8 mouse cellular contexts compared by ENCODE assay signal in the genomic region with DNA sequence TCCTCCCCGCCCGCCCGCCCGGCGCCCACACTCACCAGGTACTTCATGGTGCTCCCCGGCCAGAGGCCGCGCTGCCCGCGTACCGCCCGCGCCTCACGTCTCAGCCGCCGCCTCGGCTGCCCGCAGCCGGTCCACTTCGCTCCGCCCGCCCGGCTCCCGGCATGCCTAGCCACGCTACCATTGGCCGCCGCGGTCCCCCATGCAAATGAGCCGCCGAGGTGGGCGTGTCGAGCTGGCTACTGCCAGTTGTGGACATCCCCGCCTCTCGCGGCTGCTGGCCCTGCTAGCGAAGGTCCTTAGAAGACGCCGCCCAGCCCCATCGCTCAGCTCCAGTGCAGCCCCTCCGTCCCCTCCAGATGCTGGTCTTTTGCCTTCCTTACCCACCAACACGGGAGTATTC. TPM values are rescaled to one million over a fixed set of nuclear protein-coding genes. Genes with fewer than 3 reads are reported as not detected.
DNase-seq lines count a peak whose midpoint lies in the region; ATAC-seq and TF ChIP-seq lines count a peak whose summit lies in the region.

No protein-coding gene starts in this region.

- H3K4me3 ChIP-seq in embryonic facial prominence, embryonic 11.5 days (ENCODE audit: low read depth, low read length) = peak overlapping the region; percentile 81
- H3K4me3 ChIP-seq in intestine, postnatal 0 days (ENCODE audit: low read depth, low read length) = peak overlapping the region; percentile 73
- peak overlapping the region; percentile 74 for H3K4me3 ChIP-seq in midbrain, embryonic 11.5 days (ENCODE audit: low read depth, low read length)

- no peaks in the 10 kb centered on the region for H3K36me3 ChIP-seq in embryonic facial prominence, embryonic 11.5 days (replicated peaks; ENCODE audit: control insufficient read depth, insufficient read depth, low read depth, low read length)
- H3K36me3 ChIP-seq in intestine, postnatal 0 days (ENCODE audit: control insufficient read depth, insufficient read depth) = peaks cover 2% of the 10 kb centered on the region; the same call in 1 of the 2 replicates
- H3K36me3 ChIP-seq in midbrain, embryonic 11.5 days (ENCODE audit: control insufficient read depth, insufficient read depth, low read length) = no peaks in the 10 kb centered on the region

- WGBS in embryonic facial prominence, embryonic 11.5 days = 1% methylated on average over 35 of the region's 41 CpGs
- WGBS in intestine, postnatal 0 days = under 1% methylated on average over 17 of the region's 41 CpGs
- WGBS in midbrain, embryonic 11.5 days = under 1% methylated on average over 32 of the region's 41 CpGs

- ATAC-seq in embryonic facial prominence, embryonic 11.5 days (replicated peaks; ENCODE audit: insufficient number of reproducible peaks, low FRiP score, low TSS enrichment, low read depth) = peak; percentile 91
- peak; percentile 96 for ATAC-seq in granulocyte monocyte progenitor cell, adult 5-6 weeks (replicated peaks; ENCODE audit: poor library complexity, severe bottlenecking)
- ATAC-seq in intestine, postnatal 0 days = peak; percentile 86
- ATAC-seq in midbrain, embryonic 11.5 days (ENCODE audit: low FRiP score) = peak; percentile 96

- peak; percentile 99 for DNase-seq in adrenal gland, postnatal 14 days
- DNase-seq in embryonic facial prominence, embryonic 11.5 days (ENCODE audit: low spot score) = peak; percentile 98
- DNase-seq in left cerebral cortex, postnatal 36 days (ENCODE audit: low spot score in 2 of 2) = peak; percentile 95 to 97
- DNase-seq in midbrain, embryonic 11.5 days (ENCODE audit: low spot score, missing footprints) = peak; percentile 98
- peak; percentile 91 for DNase-seq in right cerebral cortex, postnatal 4 days
- peak; percentile 97 for DNase-seq in yolk sac, embryonic 10.5 days (ENCODE audit: low spot score)

- 0 out of 2 replicates have a peak, but pooled peaks have one; percentile 12 for TF ChIP-seq CTCF in intestine, postnatal 0 days (IDR thresholded peaks at IDR 0.05; ENCODE audit: low read depth)

- no peaks in the 10 kb centered on the region for H3K9me3 ChIP-seq in embryonic facial prominence, embryonic 11.5 days (replicated peaks; ENCODE audit: control insufficient read depth, low read length)
- H3K9me3 ChIP-seq in intestine, postnatal 0 days (ENCODE audit: control insufficient read depth) = no peaks in the 10 kb centered on the region
- H3K9me3 ChIP-seq in midbrain, embryonic 11.5 days (ENCODE audit: control insufficient read depth, low read length) = no peaks in the 10 kb centered on the region

- peak overlapping the region; percentile 87 for H3K4me2 ChIP-seq in embryonic facial prominence, embryonic 11.5 days (ENCODE audit: low read depth, low read length)
- peak overlapping the region; percentile 87 for H3K4me2 ChIP-seq in intestine, postnatal 0 days (replicated peaks; ENCODE audit: low read depth)
- H3K4me2 ChIP-seq in midbrain, embryonic 11.5 days = peak overlapping the region; percentile 94

- H3K27ac ChIP-seq in embryonic facial prominence, embryonic 11.5 days (replicated peaks; ENCODE audit: low read depth, low read length) = peak overlapping the region; percentile 53; the same call in 1 of the 2 replicates
- peak overlapping the region; percentile 96 for H3K27ac ChIP-seq in intestine, postnatal 0 days (ENCODE audit: low read depth, low read length)
- peak overlapping the region; percentile 71 for H3K27ac ChIP-seq in midbrain, embryonic 11.5 days (ENCODE audit: low read depth, low read length)

- intact Hi-C loops in left cerebral cortex, postnatal 36 days (cut with DNase I) = no loop called here

- no peaks in the 10 kb centered on the region for H3K27me3 ChIP-seq in embryonic facial prominence, embryonic 11.5 days (ENCODE audit: control insufficient read depth, insufficient read depth, low read length)
- H3K27me3 ChIP-seq in intestine, postnatal 0 days (replicated peaks; ENCODE audit: control insufficient read depth, insufficient read depth, low read length) = no peaks in the 10 kb centered on the region
- H3K27me3 ChIP-seq in midbrain, embryonic 11.5 days (ENCODE audit: control insufficient read depth, insufficient read depth, low read length) = no peaks in the 10 kb centered on the region

- peaks cover 25% of the 10 kb centered on the region for H3K4me1 ChIP-seq in embryonic facial prominence, embryonic 11.5 days (ENCODE audit: control insufficient read depth, insufficient read depth, low read length)
- peaks cover 53% of the 10 kb centered on the region for H3K4me1 ChIP-seq in intestine, postnatal 0 days (replicated peaks; ENCODE audit: control insufficient read depth, insufficient read depth, low read length)
- H3K4me1 ChIP-seq in midbrain, embryonic 11.5 days (ENCODE audit: control insufficient read depth, insufficient read depth, low read length) = peaks cover 63% of the 10 kb centered on the region

- peak overlapping the region; percentile 77 for H3K9ac ChIP-seq in embryonic facial prominence, embryonic 11.5 days (replicated peaks; ENCODE audit: low read length)
- H3K9ac ChIP-seq in intestine, postnatal 0 days (ENCODE audit: low read depth, low read length) = peak overlapping the region; percentile 88
- H3K9ac ChIP-seq in midbrain, embryonic 11.5 days (ENCODE audit: low read length) = peak overlapping the region; percentile 77

RNA-seq across cellular contexts. Expression of a gene that starts 11.6 kb away (rescaled TPM):
- total RNA-seq in adrenal gland, postnatal 14 days (2021) = 59.6 and 67.1 TPM in 2 replicates
- polyA plus RNA-seq in embryonic facial prominence, embryonic 11.5 days (2014; fragmentation: Nextera tagmentation; extraction: Ambion mirVana) = 30.9 and 36.5 TPM in 2 replicates
- not detected in 2 replicates for total RNA-seq in granulocyte monocyte progenitor cell, adult 5-6 weeks (2014; fragmentation: Nextera tagmentation)
- not detected in 2 replicates for total RNA-seq in granulocyte monocyte progenitor cell, adult 5-6 weeks (2017)
- 38.8 and 41.1 TPM in 2 replicates for polyA plus RNA-seq in intestine, postnatal 0 days (2015; fragmentation: Nextera tagmentation; extraction: Ambion mirVana)
- total RNA-seq in left cerebral cortex, postnatal 36 days (2021) = 10 to 100 TPM; 51.8 to 53.9 TPM
- 36.2 and 42.1 TPM in 2 replicates for polyA plus RNA-seq in midbrain, embryonic 11.5 days (2014; fragmentation: Nextera tagmentation; extraction: Ambion mirVana)

RNA-seq across cellular contexts. Expression of a gene that starts 41.2 kb away (rescaled TPM):
- total RNA-seq in adrenal gland, postnatal 14 days (2021) = 0.41 TPM in 1 of 2 replicates, not detected in the other
- not detected in 2 replicates for polyA plus RNA-seq in embryonic facial prominence, embryonic 11.5 days (2014; fragmentation: Nextera tagmentation; extraction: Ambion mirVana)
- total RNA-seq in granulocyte monocyte progenitor cell, adult 5-6 weeks (2014; fragmentation: Nextera tagmentation) = not detected in 2 replicates
- total RNA-seq in granulocyte monocyte progenitor cell, adult 5-6 weeks (2017) = not detected in 2 replicates
- 75.8 and 118 TPM in 2 replicates for polyA plus RNA-seq in intestine, postnatal 0 days (2015; fragmentation: Nextera tagmentation; extraction: Ambion mirVana)
- total RNA-seq in left cerebral cortex, postnatal 36 days (2021) = not detected
- not detected in 2 replicates for polyA plus RNA-seq in midbrain, embryonic 11.5 days (2014; fragmentation: Nextera tagmentation; extraction: Ambion mirVana)

Comparison
In these comparisons a context has a peak if more than half of its experiments do, and no peak if none do; other contexts are left out.
1. Peak in every context shown above with its lines: DNase-seq, ATAC-seq, H3K4me3 ChIP-seq and H3K27ac ChIP-seq.
2. RNA of a gene that starts 11.6 kb away (total RNA-seq): 59.6 to 67.1 TPM in adrenal gland, postnatal 14 days and 51.8 to 53.9 TPM in left cerebral cortex, postnatal 36 days; not detected in granulocyte monocyte progenitor cell, adult 5-6 weeks; every median in the first group is over 10 times any median in the second.